Mouse (Mus musculus) cortical plate, adult 2 months (tissue): ENCODE measurements around the gene Efnb1.

Experiments
- CTCF ChIP-seq: fragments of 200-500 bp; IDR thresholded peaks from 2 replicates; pipeline ENCODE4 v1.5.1; 2011; ENCODE audit warnings: mild to moderate bottlenecking, control low read depth, low read length; ENCODE audit not compliant: insufficient read depth; ENCODE audit errors: extremely low read depth
- POLR2A ChIP-seq: fragments of 200-500 bp; IDR thresholded peaks from 2 replicates; pipeline ENCODE4 v1.6.1; 2011; ENCODE audit warnings: mild to moderate bottlenecking, low read length, control low read depth; ENCODE audit not compliant: insufficient read depth; ENCODE audit errors: extremely low read depth

GRCm38 (mm10) chrX:99153266-99153646 is 17.3 kb downstream of the Efnb1 start:
- TF ChIP-seq POLR2A (no peak), CTCF (no peak)
